Mouse (Mus musculus): Measurements from ENCODE around the gene Cabp4. TPM values are rescaled to one million over a fixed set of nuclear protein-coding genes. Genes with fewer than 3 reads are reported as not detected.
"Not testable (repeated sequence)": the region's sequence is repeated elsewhere in the genome, so short reads cannot be mapped to it uniquely, and the experiment has no call there.

Gene Cabp4
- polyA plus RNA-seq, 1 experiment from 2014 or later = 0.06 TPM

- peaks cover 37% of the 10 kb centered on the region for H3K27me3 ChIP-seq (replicated peaks)
- no peaks in the 10 kb centered on the region for H3K9me3 ChIP-seq (replicated peaks)
- peaks cover 1% of the 10 kb centered on the region for H3K4me1 ChIP-seq
- H3K4me2 ChIP-seq = no peak overlapping the region
- WGBS (ENCODE audit: insufficient replicate concordance) = 79% methylated on average over 18 of the region's 18 CpGs
- no peak overlapping the region for H3K4me3 ChIP-seq
- no peak overlapping the region for H3K9ac ChIP-seq
- no peaks in the 10 kb centered on the region for H3K36me3 ChIP-seq
- no peak for ATAC-seq
- no peak overlapping the region for H3K27ac ChIP-seq
Measured at GRCm38 (mm10) chr19:4142416-4143173, 1.2 kb downstream of the Cabp4 start.

DNA sequence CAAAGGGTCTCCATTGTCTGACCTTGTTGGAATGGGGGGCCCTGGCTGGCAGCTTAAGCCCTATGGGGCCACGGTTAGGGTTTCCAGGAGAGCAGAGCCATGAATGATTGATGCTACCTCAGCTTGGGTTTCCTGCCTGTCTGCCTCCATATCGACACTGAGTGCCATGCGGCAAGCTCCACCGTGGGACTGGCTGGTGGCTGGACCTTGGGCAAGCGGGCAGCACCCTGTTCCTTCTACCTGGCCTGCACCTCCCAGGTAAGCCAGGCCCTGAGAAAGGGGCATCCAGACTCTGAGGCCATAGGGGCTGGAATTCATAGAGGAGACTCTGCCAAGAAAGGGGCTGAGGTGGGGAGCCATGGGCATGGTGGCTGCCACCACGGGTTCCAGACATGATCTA lies 3.7 kb downstream of the Cabp4 start:
- Histone ChIP-seq H3K36me3 (no peaks in the 10 kb centered on the region), H3K9ac (no peak overlapping the region), H3K4me1 (peaks cover 13% of the 10 kb centered on the region), H3K9me3 (replicated peaks) (no peaks in the 10 kb centered on the region), H3K4me2 (no peak overlapping the region), H3K27ac (no peak overlapping the region), H3K27me3 (replicated peaks) (peaks cover 45% of the 10 kb centered on the region), H3K4me3 (no peak overlapping the region)
- no peak for ATAC-seq
- WGBS (ENCODE audit: insufficient replicate concordance) = 55% methylated on average over 6 of the region's 6 CpGs

DNA sequence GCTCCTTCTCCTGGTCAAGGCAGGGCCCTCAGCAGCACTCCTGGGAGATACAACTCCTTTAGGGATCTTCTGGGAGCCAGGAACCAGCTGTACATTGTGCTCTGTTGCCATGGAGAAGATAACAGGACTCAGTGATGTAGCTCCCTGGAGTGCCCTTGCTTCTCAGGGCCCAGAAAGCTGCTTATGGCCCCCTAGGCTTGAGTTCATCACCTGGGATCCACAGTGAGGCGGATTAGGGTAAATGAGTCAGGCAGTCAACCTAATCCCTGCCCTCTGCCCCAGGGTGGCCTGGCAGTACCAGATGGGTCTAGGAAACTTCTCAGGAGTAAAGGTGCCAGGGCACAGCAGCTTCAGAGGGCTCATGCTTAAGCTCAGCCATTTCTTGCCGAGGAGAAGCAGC lies 4.4 kb downstream of the Cabp4 start, which contains the start of gene Gpr152:
Gene Gpr152 (plus strand): TSS at position 342 of the 400 bp plus-strand sequence.
- no peak within 1 kb of the TSS for H3K9ac ChIP-seq
- H3K4me1 ChIP-seq = peaks cover 15% of the 10 kb centered on the region
- no peak for ATAC-seq
- H3K4me3 ChIP-seq = no peak within 1 kb of the TSS
- H3K9me3 ChIP-seq (replicated peaks) = no peaks in the 10 kb centered on the region
- no peaks in the 10 kb centered on the region for H3K36me3 ChIP-seq
- 68% methylated on average over 2 of the region's 2 CpGs for WGBS (ENCODE audit: insufficient replicate concordance)
- no peak within 1 kb of the TSS for H3K4me2 ChIP-seq
- peaks cover 45% of the 10 kb centered on the region for H3K27me3 ChIP-seq (replicated peaks)
- no peak within 1 kb of the TSS for H3K27ac ChIP-seq

- H3K4me3 ChIP-seq = no peak overlapping the region
- H3K9me3 ChIP-seq (replicated peaks) = no peaks in the 10 kb centered on the region
- H3K36me3 ChIP-seq = peaks cover 7% of the 10 kb centered on the region
- H3K9ac ChIP-seq = no peak overlapping the region
- H3K4me2 ChIP-seq = no peak overlapping the region
- 82% methylated on average over 5 of the region's 5 CpGs for WGBS (ENCODE audit: insufficient replicate concordance)
- H3K27me3 ChIP-seq (replicated peaks) = peaks cover 35% of the 10 kb centered on the region
- no peak overlapping the region for H3K27ac ChIP-seq
- ATAC-seq = no peak
- peaks cover 15% of the 10 kb centered on the region for H3K4me1 ChIP-seq
Measured at GRCm38 (mm10) chr19:4137913-4138312, 5.9 kb downstream of the Cabp4 start.

DNA sequence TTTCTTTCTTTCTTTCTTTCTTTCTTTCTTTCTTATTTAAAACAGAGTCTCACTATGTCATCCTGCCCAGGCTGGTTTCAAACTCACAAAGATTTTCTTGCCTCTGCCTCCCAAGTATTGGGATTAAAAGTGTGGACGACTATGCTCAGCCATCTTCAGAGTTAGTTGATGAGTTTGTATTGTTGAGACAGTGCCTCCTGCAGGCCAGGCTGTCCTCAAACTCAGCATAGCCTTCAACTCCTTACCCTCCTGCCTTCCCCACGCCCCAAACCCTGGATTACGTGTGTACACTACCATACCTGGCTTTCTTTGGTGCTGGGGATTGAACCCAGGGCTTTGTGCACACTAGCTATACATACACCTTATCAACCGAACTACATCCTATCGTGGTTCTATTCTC lies 7.4 kb downstream of the Cabp4 start:
- no peak overlapping the region for H3K4me3 ChIP-seq
- ATAC-seq = peak; percentile 48; the same call in 1 of the 2 replicates
- H3K4me2 ChIP-seq = peak overlapping the region; percentile 47
- H3K9ac ChIP-seq = no peak overlapping the region
- peaks cover 31% of the 10 kb centered on the region for H3K27me3 ChIP-seq (replicated peaks)
- H3K36me3 ChIP-seq = peaks cover 21% of the 10 kb centered on the region
- no peaks in the 10 kb centered on the region for H3K9me3 ChIP-seq (replicated peaks)
- WGBS (ENCODE audit: insufficient replicate concordance) = 59% methylated on average over 5 of the region's 5 CpGs
- no peak overlapping the region for H3K27ac ChIP-seq
- peaks cover 24% of the 10 kb centered on the region for H3K4me1 ChIP-seq

DNA sequence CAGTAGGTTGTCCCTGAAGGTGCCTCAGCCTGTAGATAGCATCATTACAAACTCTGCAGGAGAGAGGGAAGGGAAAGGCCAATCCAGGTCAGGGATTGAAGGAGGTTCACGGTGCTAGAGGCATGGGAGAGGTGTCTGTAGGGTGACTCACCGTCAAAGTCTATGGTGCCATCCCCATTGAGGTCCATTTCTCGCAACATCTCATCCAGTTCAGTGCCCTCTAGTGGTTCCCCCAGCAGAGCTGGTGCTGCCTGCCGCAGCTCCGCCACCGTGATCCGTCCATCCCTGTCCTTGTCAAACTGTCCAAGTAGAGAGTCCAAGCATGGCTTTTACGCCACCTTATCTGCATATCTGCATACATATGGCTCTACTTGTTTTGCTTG lies 7.9 kb downstream of the Cabp4 start:
- H3K27ac ChIP-seq; H3K9me3 ChIP-seq (replicated peaks); H3K9ac ChIP-seq: not testable (repeated sequence)
- WGBS (ENCODE audit: insufficient replicate concordance) = 18% methylated on average over 8 of the region's 8 CpGs
- Histone ChIP-seq H3K4me1 (peaks cover 29% of the 10 kb centered on the region), H3K36me3 (peaks cover 26% of the 10 kb centered on the region), H3K4me3 (peak overlapping the region; percentile 26; the same call in 1 of the 2 replicates), H3K4me2 (peak overlapping the region; percentile 47), H3K27me3 (replicated peaks) (peaks cover 28% of the 10 kb centered on the region)
- peak; percentile 50 for ATAC-seq

- peak overlapping the region; percentile 47 for H3K4me2 ChIP-seq
- H3K9me3 ChIP-seq (replicated peaks); H3K9ac ChIP-seq; ATAC-seq; H3K27ac ChIP-seq; H3K4me3 ChIP-seq: not testable (repeated sequence)
- peaks cover 35% of the 10 kb centered on the region for H3K4me1 ChIP-seq
- 72% methylated on average over 6 of the region's 6 CpGs for WGBS (ENCODE audit: insufficient replicate concordance)
- H3K27me3 ChIP-seq (replicated peaks) = peaks cover 23% of the 10 kb centered on the region
- peaks cover 29% of the 10 kb centered on the region for H3K36me3 ChIP-seq
Measured at GRCm38 (mm10) chr19:4135229-4135962, 8.4 kb downstream of the Cabp4 start.

GRCm38 (mm10) chr19:4134354-4134753 lies 9.5 kb downstream of the Cabp4 start:
- Histone ChIP-seq H3K4me2 (no peak overlapping the region), H3K4me3 (no peak overlapping the region), H3K9me3 (replicated peaks) (no peaks in the 10 kb centered on the region), H3K27ac (no peak overlapping the region; the same call in 1 of the 2 replicates), H3K9ac (no peak overlapping the region), H3K4me1 (peaks cover 45% of the 10 kb centered on the region), H3K27me3 (replicated peaks) (peaks cover 13% of the 10 kb centered on the region), H3K36me3 (peaks cover 37% of the 10 kb centered on the region)
- WGBS (ENCODE audit: insufficient replicate concordance) = 89% methylated on average over 4 of the region's 4 CpGs
- ATAC-seq = no peak

- peak overlapping the region; percentile 88 for H3K27ac ChIP-seq
- H3K9me3 ChIP-seq (replicated peaks) = no peaks in the 10 kb centered on the region
- peak; percentile 17 for ATAC-seq
- no peaks in the 10 kb centered on the region for H3K27me3 ChIP-seq (replicated peaks)
- peak overlapping the region; percentile 74 for H3K9ac ChIP-seq
- H3K4me1 ChIP-seq = peaks cover 60% of the 10 kb centered on the region
- WGBS (ENCODE audit: insufficient replicate concordance) = 88% methylated on average over 2 of the region's 2 CpGs
- peak overlapping the region; percentile 85 for H3K4me2 ChIP-seq
- 0 out of 2 replicates have a peak overlapping the region, but pooled peaks have one; percentile 66 for H3K4me3 ChIP-seq
- H3K36me3 ChIP-seq = peaks cover 56% of the 10 kb centered on the region
Measured at GRCm38 (mm10) chr19:4131768-4132167, 12.1 kb downstream of the Cabp4 start.

DNA sequence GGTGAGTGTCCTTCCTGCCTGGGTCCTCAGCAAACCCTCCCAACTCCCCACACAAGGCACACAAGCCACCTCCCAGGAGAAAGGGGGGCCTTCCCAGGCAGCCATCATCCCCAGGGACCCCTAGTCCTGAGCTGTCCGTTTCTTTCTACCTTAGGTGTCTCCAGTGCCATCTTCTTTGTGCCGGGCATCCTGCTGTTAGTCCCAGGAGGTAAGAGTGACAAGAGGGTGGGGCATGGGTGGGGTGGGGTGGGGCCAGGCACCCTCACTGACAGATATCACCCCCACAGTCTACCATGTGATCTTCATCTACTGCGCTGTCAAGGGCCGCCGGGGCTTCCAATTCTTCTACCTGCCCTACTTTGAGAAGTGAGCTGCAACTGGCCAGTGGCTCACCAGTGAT lies 12.8 kb downstream of the Cabp4 start:
- peak overlapping the region; percentile 74 for H3K9ac ChIP-seq
- H3K4me1 ChIP-seq = peaks cover 61% of the 10 kb centered on the region
- H3K36me3 ChIP-seq = peaks cover 56% of the 10 kb centered on the region
- H3K27me3 ChIP-seq (replicated peaks) = no peaks in the 10 kb centered on the region
- H3K4me2 ChIP-seq = peak overlapping the region; percentile 85
- H3K9me3 ChIP-seq (replicated peaks) = no peaks in the 10 kb centered on the region
- peak overlapping the region; percentile 88 for H3K27ac ChIP-seq
- WGBS (ENCODE audit: insufficient replicate concordance) = 40% methylated on average over 5 of the region's 5 CpGs
- ATAC-seq = peak; percentile 87
- H3K4me3 ChIP-seq = peak overlapping the region; percentile 66

DNA sequence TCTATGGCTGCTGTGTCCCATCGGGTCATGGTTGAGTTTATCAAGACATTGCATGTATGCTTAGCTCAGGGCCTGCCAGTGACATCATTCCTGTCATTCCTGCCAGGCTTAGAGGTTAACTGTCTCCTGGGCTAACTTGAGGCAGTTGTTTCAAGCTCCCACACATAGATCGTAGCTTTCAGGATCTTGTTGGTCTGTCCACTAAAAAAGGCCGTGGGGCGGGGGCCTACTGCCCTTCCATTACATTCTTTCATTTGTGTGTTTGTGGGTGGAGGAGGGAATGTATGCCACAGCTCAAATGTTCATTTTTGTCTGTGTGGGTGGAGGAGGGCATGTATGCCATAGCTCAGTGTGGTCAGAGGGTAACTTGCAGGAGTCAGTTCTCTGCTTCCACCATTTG lies 13.7 kb downstream of the Cabp4 start:
- peak overlapping the region; percentile 74 for H3K9ac ChIP-seq
- H3K4me3 ChIP-seq = peak overlapping the region; percentile 66
- peak overlapping the region; percentile 85 for H3K4me2 ChIP-seq
- no peak for ATAC-seq
- peaks cover 57% of the 10 kb centered on the region for H3K4me1 ChIP-seq
- H3K27me3 ChIP-seq (replicated peaks) = no peaks in the 10 kb centered on the region
- peaks cover 56% of the 10 kb centered on the region for H3K36me3 ChIP-seq
- H3K27ac ChIP-seq = peak overlapping the region; percentile 88
- no peaks in the 10 kb centered on the region for H3K9me3 ChIP-seq (replicated peaks)
- 73% methylated on average over 4 of the region's 4 CpGs for WGBS (ENCODE audit: insufficient replicate concordance)

DNA sequence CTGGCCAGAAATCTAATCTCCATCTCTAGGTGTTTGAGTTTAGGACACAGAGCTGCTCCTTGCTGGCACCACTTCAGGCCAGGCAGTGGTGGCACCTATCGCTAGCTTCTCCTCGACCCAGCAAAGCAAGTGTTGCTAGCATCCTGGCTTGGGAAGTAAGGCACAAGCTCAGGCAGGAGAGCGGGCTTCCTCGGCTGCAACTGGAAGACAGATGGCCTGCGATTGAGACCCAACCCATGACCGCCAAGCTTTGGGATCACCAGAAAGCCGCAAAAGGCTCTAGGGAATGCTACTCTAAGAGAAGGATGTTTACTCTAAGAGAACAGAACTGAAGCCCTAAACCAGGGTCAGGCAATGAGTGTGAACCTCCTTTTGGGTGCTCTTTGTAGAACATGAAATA lies 14.4 kb downstream of the Cabp4 start:
- Histone ChIP-seq H3K9me3 (replicated peaks) (no peaks in the 10 kb centered on the region), H3K4me1 (peaks cover 63% of the 10 kb centered on the region), H3K27me3 (replicated peaks) (no peaks in the 10 kb centered on the region), H3K4me3 (0 out of 2 replicates have a peak overlapping the region, but pooled peaks have one; percentile 66), H3K36me3 (peaks cover 56% of the 10 kb centered on the region), H3K4me2 (peak overlapping the region; percentile 85), H3K9ac (peak overlapping the region; percentile 74; the same call in 1 of the 2 replicates), H3K27ac (peak overlapping the region; percentile 88)
- 92% methylated on average over 7 of the region's 7 CpGs for WGBS (ENCODE audit: insufficient replicate concordance)
- ATAC-seq = no peak

Measured in liver, embryonic 12.5 days (tissue).